Mouse (Mus musculus) MEL (cell line): ENCODE data around the gene Cyp4x1.

ENCODE experiments used
- CTCF ChIP-seq, 3 experiments: IDR thresholded peaks in 2 of 3; conservative IDR thresholded peaks in 1 of 3; 2 replicates each; pipeline ENCODE4 v1.5.1; 2011 to 2012; ENCODE audit warnings: low read length in 3 of 3, low read depth in 2 of 3, mild to moderate bottlenecking in 2 of 3, improper control_type of control experiment in 1 of 3, inconsistent platforms in 1 of 3, mixed read lengths in 1 of 3, moderate library complexity in 1 of 3; ENCODE audit not compliant: control insufficient read depth in 1 of 3, insufficient read depth in 1 of 3, poor library complexity in 1 of 3, severe bottlenecking in 1 of 3
- ELF1 ChIP-seq: IDR thresholded peaks from 2 replicates; pipeline ENCODE4 v1.6.1; 2014; ENCODE audit warnings: low read depth, mild to moderate bottlenecking, inconsistent platforms, low read length, improper control_type of control experiment, moderate library complexity
- EP300 ChIP-seq, 2 experiments: IDR thresholded peaks; 2 replicates each; pipeline ENCODE4 v1.6.1; 2011; ENCODE audit warnings: improper control_type of control experiment in 2 of 2, low read length in 2 of 2, low read depth in 1 of 2, mild to moderate bottlenecking in 1 of 2
- KAT2A ChIP-seq: conservative IDR thresholded peaks from 2 replicates; pipeline ENCODE4 v1.6.1; 2012; ENCODE audit warnings: low read depth, low read length, improper control_type of control experiment, inconsistent platforms
- MAFK ChIP-seq: IDR thresholded peaks from 2 replicates; pipeline ENCODE4 v1.6.1; 2011; ENCODE audit warnings: low read depth, mild to moderate bottlenecking, low read length, improper control_type of control experiment, borderline replicate concordance
- RAD21 ChIP-seq: IDR thresholded peaks from 2 replicates; pipeline ENCODE4 v1.6.1; 2011; ENCODE audit warnings: mild to moderate bottlenecking, low read depth, low read length, improper control_type of control experiment
- ZNF384 ChIP-seq: IDR thresholded peaks from 2 replicates; pipeline ENCODE4 v1.6.1; 2012; ENCODE audit warnings: low read depth, mild to moderate bottlenecking, inconsistent platforms, low read length, improper control_type of control experiment

DNA sequence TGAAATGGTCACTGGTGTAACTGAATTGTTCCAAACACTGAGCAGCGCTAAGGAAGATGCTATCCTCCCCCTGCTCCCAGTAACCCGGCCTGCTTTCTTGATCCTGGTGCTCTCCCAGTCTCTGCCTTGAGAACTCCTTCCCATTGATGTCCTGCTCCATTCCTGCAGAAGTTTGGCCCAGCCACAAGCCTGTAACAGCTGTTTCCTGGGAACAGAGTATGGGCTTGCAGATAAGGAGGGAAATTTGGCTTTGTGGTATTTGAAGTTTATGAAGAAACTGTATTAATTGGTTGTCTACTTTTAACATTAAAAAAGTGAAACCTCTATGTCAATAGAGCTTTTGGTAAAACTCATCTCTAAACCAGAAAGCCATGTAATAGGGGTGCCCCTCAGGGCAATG lies 10.6 kb downstream of the Cyp4x1 start:
- TF ChIP-seq RAD21 (no peak), CTCF (IDR thresholded peaks at IDR 0.05 in 2 of 3, conservative IDR thresholded peaks at IDR 0.05 in 1 of 3; ENCODE audit: control insufficient read depth in 1 of 3, insufficient read depth in 1 of 3, low read depth in 2 of 3, low read length in 3 of 3, poor library complexity in 1 of 3, severe bottlenecking in 1 of 3) (no peak), EP300 (IDR thresholded peaks at IDR 0.05; ENCODE audit: low read depth in 1 of 2, low read length in 2 of 2) (no peak), ZNF384 (no peak), MAFK (no peak), KAT2A (no peak), ELF1 (no peak)
